Mouse (Mus musculus) lung, embryonic 15.5 days (tissue): ENCODE results near the gene Map9. TPM values are rescaled to one million over a fixed set of nuclear protein-coding genes. Genes with fewer than 3 reads are reported as not detected.
"Not testable (repeated sequence)": the region's sequence is repeated elsewhere in the genome, so short reads cannot be mapped to it uniquely, and the experiment has no call there.

ENCODE experiments used
- ATAC-seq: fragments of 200-750 bp; cut with Nextera tagmentation; 2 replicates; pipeline ENCODE4 v1.8.0; 2017; ENCODE audit warnings: moderate number of reproducible peaks, borderline replicate concordance; ENCODE audit not compliant: low FRiP score, low TSS enrichment; ENCODE audit errors: extremely low read depth
- H3K27ac ChIP-seq: fragments of 300-500 bp; sonication (generic); 2 replicates; pipeline ENCODE4 v1.5.1; 2015; ENCODE audit warnings: moderate library complexity, mild to moderate bottlenecking, inconsistent platforms
- H3K27me3 ChIP-seq: fragments of 300-500 bp; sonication (generic); 2 replicates; pipeline ENCODE4 v1.6.1; 2015; ENCODE audit warnings: inconsistent platforms
- H3K36me3 ChIP-seq: fragments of 300-500 bp; sonication (generic); 2 replicates; pipeline ENCODE4 v1.6.1; 2015; ENCODE audit warnings: inconsistent platforms
- H3K4me1 ChIP-seq: fragments of 300-500 bp; sonication (generic); 2 replicates; pipeline ENCODE4 v1.6.1; 2015; ENCODE audit warnings: inconsistent platforms
- H3K4me2 ChIP-seq: fragments of 300-500 bp; sonication (generic); 2 replicates; pipeline ENCODE4 v1.6.1; 2015; ENCODE audit warnings: inconsistent platforms, mild to moderate bottlenecking, moderate library complexity
- H3K4me3 ChIP-seq: fragments of 300-500 bp; sonication (generic); 2 replicates; pipeline ENCODE4 v1.5.1; 2015; ENCODE audit warnings: mild to moderate bottlenecking, inconsistent platforms
- H3K9ac ChIP-seq: fragments of 300-500 bp; sonication (generic); 2 replicates; pipeline ENCODE4 v1.6.1; 2015; ENCODE audit warnings: inconsistent platforms
- H3K9me3 ChIP-seq: fragments of 300-500 bp; sonication (generic); 2 replicates; pipeline ENCODE4 v1.6.1; 2016; ENCODE audit warnings: inconsistent platforms
- WGBS: fragments of 180-500 bp; shearing (Covaris S2); methylation state at CpG from one replicate; pipeline ENCODE4 v1.1.7; 2015; 5-methylcytosine and 5-hydroxymethylcytosine counted together
- polyA plus RNA-seq: library from polyadenylated mRNA; unstranded; fragments of >200 nt; fragmentation: Nextera tagmentation; extraction: Ambion mirVana; gene quantifications from 2 replicates; pipeline ENCODE4 v1.2.1, GENCODE M21; 2015

Gene Map9
- polyA plus RNA-seq, 1 experiment from 2014 or later, result 8.4 TPM

DNA sequence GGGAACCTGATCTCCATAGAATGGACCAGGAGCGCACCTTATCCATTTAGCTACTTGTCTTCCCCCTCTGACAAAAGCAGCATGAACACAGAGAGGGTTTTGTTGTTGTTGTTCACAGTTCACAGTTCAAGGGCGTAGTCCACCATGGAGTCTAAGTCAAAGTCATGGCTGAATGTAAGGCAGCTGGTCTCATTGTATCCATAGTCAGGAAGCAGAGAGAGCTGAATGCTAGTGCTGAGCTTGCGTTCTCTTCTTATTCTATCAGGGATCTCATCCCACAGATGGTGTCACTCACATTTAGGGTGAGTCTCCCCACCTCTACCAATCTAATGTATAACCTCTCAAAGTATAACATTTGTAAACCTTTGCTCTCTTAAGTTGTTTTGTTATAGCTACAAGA, 60.1 kb downstream of the Map9 start:
- no peak overlapping the region for H3K4me3 ChIP-seq
- H3K9me3 ChIP-seq, result no peaks in the 10 kb centered on the region
- H3K4me2 ChIP-seq, result no peak overlapping the region
- H3K27me3 ChIP-seq, result no peaks in the 10 kb centered on the region
- H3K9ac ChIP-seq, result no peak overlapping the region
- H3K4me1 ChIP-seq, result no peaks in the 10 kb centered on the region
- no peaks in the 10 kb centered on the region for H3K36me3 ChIP-seq
- WGBS, result 84% methylated on average over 3 of the region's 3 CpGs
- no peak for ATAC-seq
- H3K27ac ChIP-seq, result no peak overlapping the region

DNA sequence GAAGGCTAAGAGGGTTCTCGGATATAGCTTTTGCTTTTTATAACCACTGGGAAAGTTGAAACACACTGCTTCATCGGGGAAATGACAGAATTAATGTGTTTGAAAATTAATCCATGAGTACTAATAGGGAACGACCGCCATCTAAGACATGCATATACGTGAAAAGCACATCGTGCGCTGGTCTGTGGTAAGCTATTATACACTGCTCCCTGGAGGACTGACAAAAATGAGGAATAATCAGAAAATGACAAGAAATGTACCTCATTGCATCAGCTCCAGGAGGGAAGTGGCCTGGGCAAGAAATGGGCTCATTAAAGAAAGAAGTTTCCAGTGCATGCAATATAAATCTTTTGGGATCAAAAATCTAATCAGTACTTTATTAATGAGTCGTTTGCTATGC, 77.5 kb downstream of the Map9 start:
- H3K9ac ChIP-seq, result no peak overlapping the region
- H3K36me3 ChIP-seq, result no peaks in the 10 kb centered on the region
- H3K27ac ChIP-seq, result no peak overlapping the region
- ATAC-seq, result no peak
- H3K9me3 ChIP-seq, result no peaks in the 10 kb centered on the region
- 86% methylated on average over 8 of the region's 8 CpGs for WGBS
- H3K27me3 ChIP-seq, result no peaks in the 10 kb centered on the region
- H3K4me3 ChIP-seq, result no peak overlapping the region
- H3K4me1 ChIP-seq, result no peaks in the 10 kb centered on the region
- no peak overlapping the region for H3K4me2 ChIP-seq

DNA sequence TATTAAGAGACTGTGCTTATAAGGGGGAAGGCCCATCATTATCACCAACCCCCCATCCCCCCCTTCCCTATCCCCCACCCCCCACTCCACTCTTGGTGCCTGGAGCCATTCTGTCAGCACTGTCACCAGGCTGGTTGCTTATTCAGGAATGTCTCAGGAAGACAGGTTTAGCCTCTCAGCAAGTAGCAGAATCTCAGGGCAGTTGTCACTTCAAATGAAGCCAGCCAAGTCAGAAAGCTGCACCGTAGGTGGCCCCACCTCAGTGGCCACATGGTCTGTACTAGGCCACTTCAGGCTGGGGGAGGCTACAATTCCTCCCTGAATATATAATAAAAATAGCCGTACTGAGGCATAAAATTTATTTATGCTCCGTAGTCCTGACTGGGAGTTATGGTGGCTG, 83.1 kb downstream of the Map9 start:
- H3K27ac ChIP-seq, result no peak overlapping the region
- no peaks in the 10 kb centered on the region for H3K27me3 ChIP-seq
- H3K9me3 ChIP-seq, result no peaks in the 10 kb centered on the region
- no peak for ATAC-seq
- no peak overlapping the region for H3K4me2 ChIP-seq
- no peaks in the 10 kb centered on the region for H3K4me1 ChIP-seq
- H3K9ac ChIP-seq, result no peak overlapping the region
- no peak overlapping the region for H3K4me3 ChIP-seq
- WGBS, result 48% methylated on average over 3 of the region's 3 CpGs
- no peaks in the 10 kb centered on the region for H3K36me3 ChIP-seq

DNA sequence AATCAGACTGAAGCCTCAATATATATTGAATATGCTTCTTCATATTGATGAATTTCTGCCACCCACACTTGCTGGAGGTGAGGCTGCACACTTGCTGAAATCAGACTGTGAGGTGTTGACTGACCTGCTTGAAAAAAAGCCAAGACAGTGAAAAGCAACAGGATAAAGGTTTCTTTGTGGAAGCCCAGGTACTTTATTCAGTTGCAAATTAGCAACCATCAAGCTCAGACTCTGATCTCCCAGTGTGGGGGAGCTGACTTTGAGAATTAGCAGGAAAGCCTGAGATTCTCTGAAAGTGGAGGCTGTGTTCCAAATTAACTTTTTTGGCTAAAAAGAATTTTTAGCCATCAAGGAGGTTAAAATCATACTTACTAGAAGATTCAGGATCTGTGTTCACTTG, 83.8 kb downstream of the Map9 start:
- H3K4me3 ChIP-seq, H3K36me3 ChIP-seq, ATAC-seq, H3K27me3 ChIP-seq, H3K27ac ChIP-seq, H3K9me3 ChIP-seq, H3K4me2 ChIP-seq, H3K4me1 ChIP-seq, H3K9ac ChIP-seq: not testable (repeated sequence)

Other genes starting within 250 kb of the Map9 start
- gene Gucy1a1, start 212.3 kb upstream of the Map9 start, polyA plus RNA-seq, result 93.8 and 98.8 TPM in 2 replicates
- gene Npy2r, start 190.0 kb downstream of the Map9 start, polyA plus RNA-seq, result 0.29 and 0.61 TPM in 2 replicates